Mouse (Mus musculus) cerebellum, postnatal 4 days (tissue): ENCODE measurements around the gene Axdnd1.
"Not testable (repeated sequence)": the region's sequence is repeated elsewhere in the genome, so short reads cannot be mapped to it uniquely, and the experiment has no call there.

Experiments used
- DNase-seq, 2 experiments: peaks; one replicate each; pipeline ENCODE4 v3.0.0; 2022; ENCODE audit warnings: low spot score in 2 of 2, mixed read lengths in 1 of 2

The Axdnd1 gene

DNA sequence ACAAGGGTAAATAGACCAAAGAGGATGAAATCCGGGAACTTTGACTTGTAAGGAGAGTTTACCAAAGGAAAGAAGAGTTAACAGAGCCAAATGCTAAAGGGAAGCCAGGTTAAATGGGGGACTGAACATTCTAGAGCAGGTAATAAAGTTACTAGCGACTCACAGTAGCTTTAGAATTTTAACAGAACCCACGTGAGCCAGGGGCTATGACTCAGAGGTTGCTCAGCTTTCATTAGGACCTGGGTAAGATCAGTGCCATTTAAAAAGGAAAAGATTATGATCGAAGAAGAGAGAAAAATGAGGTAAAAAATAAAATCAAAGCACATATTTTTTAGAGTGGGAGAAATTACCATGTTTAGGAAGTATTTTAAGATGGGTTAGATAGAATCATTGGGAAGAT, 80.1 kb downstream of the Axdnd1 start:
- no peak for DNase-seq

DNA sequence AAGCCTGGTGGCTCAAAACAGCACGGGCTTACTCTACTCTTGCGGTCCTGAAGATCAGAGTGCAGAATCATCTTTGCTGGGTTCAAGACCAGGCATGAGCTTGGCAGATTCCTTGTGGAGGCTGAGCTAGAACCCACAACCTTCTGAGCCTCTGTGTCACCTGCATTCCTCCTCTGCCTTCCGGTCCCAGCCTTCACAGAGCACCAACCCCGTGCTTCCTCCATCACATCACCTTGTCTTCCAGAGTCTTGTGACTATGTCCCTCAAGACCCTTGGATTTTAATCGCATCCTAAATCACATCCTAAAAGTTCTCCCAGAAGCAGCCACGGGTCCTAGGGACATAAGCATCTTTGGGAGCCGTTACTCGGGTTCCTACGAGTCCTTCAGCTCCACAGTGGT, 97.8 kb downstream of the Axdnd1 start:
- DNase-seq: no peak

DNA sequence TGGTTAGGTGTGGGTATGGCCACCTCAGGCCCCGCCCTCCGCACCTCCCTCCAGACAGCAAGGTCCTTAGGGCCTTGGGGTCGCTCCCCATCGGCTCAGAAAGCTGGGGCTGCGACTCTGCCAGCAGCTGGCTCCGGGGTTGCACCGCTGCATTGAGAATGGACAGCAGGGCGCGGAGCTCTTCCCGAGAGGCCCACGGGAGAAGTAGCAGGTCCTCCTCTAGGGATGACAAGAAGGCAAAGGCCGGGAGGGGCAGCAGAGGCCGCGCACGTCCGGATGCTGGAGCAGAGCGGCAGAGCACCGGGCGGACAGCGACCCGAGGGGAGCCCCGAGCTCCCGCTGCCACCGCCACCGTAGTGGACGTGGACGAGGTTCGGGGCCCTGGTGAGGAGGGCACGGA, 110.3 kb downstream of the Axdnd1 start, which contains the start of gene Nphs2:
TSS of gene Nphs2 (plus strand) at position 98 of the 400 bp plus-strand sequence.
- DNase-seq: no peak

DNA sequence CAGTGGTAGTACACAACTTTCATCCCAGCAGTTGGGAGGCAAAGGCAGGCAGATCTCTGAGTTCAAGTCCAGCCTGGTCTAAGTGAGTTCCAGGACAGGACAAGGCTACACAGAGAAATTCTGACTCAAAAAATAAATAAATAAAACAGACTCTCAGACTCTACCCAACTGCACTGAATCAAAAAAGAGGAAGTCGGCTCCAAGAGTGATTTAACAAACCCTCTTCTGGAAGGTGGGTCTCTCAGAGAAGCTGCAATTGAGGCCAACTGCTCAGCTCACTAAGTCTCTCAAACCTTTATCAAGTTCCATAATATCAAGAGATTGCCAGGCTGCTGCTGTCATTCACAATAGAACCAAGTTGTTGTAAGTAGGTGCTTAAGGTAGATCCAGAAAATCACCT, 112.4 kb downstream of the Axdnd1 start:
- DNase-seq: no peak

DNA sequence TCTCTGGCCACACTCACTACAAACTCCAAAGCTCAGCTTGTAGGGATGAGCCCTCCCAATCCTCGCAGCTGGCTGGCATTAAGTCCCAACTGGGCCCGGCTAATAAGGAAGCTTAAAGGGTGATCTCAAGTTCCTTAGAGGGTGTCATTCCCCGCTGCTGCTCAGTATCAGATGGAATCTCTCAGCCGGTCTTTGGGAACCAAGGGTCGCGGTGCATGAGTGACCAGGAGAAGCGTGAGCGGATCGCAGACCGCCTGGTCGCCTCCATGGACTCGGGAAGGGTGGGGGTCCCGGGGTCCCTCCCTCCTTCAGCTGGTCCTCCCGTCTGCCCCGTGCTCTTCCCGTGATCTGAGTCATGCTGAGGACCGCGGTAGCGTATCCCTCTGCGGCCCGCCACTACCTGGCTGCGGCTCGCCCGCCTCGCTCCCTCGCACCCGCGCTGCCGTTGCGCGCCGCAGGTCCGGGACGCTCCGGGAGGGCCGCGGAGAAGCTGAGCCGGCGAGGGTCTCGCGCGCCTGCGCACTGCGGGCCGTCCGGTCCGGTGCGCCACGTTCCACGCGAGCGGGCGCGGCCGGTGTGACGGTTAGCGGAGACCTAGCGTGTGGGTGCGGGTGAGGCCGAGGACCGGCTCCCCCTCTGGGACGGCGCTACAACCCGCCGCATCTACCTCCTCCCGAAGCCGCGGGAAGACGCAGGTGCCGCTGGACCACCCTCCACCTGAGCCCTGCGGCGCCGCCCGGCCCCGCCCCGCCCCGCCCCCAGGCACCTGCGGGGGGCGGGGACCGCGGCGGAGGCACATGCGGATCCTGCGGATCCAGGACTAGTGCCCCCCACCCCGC, 117.8 kb downstream of the Axdnd1 start, which contains the start of gene Tdrd5:
TSS of gene Tdrd5 (minus strand) at position 754 of the 839 bp plus-strand sequence.
- DNase-seq: peak in 1 of 2 experiments; percentile 32

DNA sequence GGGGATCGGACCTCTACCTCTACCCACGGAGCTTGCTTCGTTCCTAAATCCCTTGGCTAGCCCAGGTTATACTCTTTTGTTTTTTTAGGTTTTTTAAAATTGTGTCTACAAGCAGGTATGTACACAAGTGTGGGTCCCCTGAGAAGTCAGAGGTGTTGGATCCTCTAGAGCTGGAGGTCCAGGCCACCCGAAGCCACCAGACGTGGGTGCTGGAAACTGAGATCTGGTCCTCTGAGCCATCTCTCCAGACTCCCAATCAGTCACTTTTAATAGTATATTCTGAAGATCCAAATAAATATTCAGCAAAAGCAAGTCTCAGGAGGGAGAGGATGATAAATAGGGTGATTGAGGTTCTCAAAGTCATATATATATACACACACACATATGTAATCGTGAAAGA, 130.9 kb downstream of the Axdnd1 start:
- no peak for DNase-seq

DNA sequence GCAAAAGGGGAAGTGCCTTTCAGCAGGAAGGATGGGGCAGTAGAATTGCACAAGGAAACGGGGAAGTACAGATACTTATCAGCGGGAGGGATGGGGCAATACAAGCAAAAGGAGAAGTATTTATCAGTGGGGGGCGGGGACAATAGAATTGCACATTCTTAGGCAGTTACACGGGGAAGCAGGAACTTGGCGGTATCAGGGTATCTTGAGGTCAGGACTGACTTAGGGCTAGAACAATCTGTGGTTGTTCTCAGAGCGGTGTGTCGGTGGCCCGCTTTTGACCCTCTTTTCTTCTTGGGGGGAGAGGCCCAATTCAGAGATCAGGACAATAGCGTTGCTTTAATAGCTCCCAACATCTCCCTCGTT, 131.8 kb downstream of the Axdnd1 start:
- DNase-seq: not testable (repeated sequence)

DNA sequence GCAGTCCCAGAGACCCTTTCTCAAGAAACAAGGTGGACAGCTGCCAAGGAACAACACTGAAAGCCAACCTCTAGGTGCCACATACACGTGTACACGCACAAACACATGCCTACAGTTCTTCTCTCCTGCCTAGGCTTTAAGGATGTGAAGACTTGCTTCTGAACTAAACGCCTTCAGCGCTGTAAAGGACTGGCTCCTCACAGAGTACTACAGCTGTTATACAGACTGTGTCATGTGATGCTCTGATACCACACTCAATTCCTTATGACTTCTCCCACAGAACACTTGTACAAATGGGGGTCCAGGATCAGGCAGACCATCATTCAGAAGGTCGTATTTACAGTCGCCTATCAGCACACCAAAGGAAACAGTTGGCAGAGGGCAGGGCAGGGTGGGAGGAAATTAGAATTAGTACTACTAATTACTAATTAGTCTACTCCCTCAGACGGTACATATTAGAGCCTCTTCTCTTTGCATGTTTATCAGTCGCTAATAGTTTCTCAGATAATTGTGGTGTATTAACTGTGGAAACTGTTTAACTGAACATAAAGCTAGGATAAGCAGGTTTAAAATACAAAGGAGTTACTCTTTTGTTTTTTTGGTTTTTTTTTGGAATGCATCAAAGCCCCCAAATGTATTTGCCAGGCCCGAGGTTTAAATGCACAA, 132.3 kb downstream of the Axdnd1 start:
- DNase-seq: no peak

DNA sequence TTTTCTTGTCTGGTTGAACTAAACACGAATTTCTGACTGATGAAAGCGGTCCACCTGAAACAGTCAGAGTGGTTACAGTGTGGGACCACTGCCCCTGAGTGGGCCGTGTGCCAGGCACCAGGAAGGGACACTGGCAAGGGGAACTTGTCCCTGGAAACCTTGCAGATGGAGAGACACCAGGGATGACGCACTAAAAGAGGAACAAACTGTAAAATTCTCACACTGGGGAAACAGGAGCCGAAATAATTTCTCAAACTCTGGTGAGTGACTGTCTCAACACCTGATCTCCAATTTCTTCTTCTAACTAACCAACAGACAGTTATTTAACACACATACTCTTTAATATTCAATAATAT, 135.4 kb downstream of the Axdnd1 start:
- no peak for DNase-seq

DNA sequence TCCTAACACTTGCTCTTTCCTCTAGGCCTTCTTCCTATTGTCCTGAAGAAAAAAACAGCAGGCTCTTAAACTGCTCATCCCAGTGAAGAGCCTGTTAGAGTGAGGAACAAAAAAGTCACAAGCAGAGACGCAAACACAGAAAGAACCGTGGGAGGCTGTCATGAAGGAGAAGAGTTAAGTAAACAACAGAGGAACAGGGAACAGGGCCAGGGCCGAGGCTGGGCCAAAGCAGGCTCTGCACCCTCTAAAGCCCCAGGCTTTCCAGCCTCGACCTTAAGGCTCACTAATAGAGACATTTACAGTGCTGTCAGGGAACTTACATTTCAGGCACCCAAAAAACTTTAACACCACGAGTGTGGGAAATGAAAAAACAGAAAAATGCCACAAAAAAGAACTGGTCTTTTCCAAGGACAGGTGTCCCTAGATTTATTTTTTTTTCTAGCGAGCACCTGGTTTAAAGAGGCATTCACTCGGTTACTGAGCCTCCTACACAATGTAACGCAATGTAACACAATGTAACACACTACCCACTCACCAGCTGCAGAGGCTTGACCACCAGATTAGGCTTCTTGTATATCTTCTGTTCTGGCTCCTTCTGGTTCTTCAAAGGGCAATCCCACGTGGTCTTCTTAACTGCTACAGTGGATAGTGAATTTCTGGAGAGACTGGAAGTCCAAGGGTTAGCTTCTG, 136.0 kb downstream of the Axdnd1 start:
- no peak for DNase-seq

DNA sequence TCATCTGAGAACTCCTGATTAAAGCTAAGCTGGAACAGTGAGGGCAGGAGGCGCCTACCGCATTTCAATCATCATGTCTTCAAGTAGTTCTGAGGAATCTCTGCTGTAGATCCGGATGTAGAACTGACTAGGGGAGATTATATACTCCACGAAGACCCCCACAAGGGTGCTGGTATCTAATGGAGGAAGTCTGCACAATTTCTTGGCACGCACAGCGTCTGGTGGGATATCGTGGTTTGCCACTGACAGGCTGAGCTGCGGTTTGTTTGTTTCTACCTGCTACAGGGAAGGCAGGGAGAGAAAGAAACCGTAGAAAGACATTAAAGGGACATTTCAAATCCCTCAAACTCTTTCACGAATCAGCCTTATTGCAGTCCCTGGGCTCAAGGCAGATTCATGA, 136.8 kb downstream of the Axdnd1 start:
- DNase-seq: no peak

DNA sequence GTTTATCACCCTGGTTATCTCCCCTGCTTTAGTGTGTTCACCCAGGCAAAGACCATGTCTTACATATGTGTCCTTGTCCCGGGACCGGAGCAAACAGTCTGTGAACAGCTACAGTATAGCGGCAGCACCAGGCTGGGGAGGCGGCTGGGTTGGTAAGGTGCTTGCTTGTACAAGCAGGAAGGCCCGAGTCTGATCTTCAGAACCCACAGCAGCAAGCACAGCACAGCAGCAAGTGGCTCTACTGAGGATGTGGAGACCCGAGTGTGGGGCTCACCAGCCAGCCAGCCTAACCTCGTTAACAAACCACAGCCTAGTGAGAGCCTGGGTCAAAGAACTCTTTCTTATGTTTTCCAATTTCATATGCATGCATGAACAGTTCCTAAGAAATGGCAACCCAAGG, 140.8 kb downstream of the Axdnd1 start:
- no peak for DNase-seq

DNA sequence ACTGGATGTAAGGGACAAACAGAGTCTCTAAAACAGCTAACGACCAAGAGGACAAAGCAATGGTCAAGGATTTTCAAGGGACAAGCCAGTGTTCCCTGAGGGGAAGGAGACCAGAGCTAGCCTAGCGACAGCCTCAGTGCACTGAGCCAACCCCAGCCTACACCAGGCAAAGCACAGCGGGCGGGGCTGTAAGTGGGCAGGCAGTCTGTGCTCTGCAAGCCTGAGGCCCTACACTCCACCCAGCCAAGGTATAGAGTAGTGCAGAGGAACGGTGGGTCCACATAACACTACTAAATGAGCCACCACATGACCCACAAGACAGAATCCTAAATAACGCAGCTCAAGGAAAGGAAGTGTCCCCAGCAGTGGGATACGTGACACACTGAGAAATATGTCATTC, 147.3 kb downstream of the Axdnd1 start:
- DNase-seq: no peak
